Mouse (Mus musculus): ENCODE data around the gene Dpp10. TPM values are rescaled to one million over a fixed set of nuclear protein-coding genes. Genes with fewer than 3 reads are reported as not detected.

Dpp10 gene
- polyA plus RNA-seq, 1 experiment from 2014 or later = 0.11 TPM

DNA sequence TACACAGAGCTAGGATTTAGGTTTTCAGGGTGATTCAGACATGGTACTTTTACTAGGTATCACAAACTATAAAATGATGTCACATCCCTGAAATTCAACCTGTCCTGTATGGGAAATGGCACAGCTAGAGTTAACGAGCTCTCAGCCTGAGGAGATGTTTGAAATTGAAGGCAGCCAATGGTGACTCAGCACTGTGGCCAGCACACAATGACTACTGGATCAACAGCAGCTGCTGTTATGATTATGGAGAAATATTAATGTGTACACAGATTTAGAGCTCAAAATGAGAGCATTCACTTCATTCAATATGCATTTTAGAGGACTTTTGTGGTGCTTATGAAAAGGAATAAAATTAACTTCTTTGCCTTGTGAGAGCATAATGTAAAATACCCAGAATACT lies 66.8 kb downstream of the Dpp10 start:
- 66% methylated on average over 1 of the region's 1 CpGs for WGBS
- no peak for DNase-seq (ENCODE audit: low spot score)
- Histone ChIP-seq H3K27ac (replicated peaks) (no peak overlapping the region), H3K4me3 (no peak overlapping the region), H3K27me3 (replicated peaks; ENCODE audit: low read depth, poor library complexity, severe bottlenecking) (no peaks in the 10 kb centered on the region), H3K4me1 (no peaks in the 10 kb centered on the region), H3K36me3 (replicated peaks) (no peaks in the 10 kb centered on the region), H3K9me3 (no peaks in the 10 kb centered on the region)

DNA sequence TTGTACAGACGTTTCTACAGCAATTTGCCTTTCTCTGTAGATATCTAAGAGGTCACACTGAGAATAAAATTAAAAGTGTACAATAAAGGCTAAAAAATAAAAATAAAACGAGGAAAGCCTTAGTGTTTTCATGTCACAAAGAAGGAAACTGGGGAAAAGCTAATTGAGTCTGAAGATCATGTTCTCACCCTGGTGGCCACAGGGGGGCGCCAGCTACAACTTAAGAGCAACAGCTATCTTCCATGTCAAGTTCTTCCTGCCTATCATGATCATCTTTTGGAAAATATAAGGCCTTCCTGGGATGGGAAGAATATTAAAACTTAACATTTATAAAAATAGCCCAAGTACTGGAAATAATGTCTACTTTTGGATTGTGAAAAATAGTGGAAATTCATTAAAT lies 70.7 kb downstream of the Dpp10 start:
- Histone ChIP-seq H3K4me3 (no peak overlapping the region), H3K36me3 (replicated peaks) (no peaks in the 10 kb centered on the region), H3K4me1 (no peaks in the 10 kb centered on the region), H3K27me3 (replicated peaks; ENCODE audit: low read depth, poor library complexity, severe bottlenecking) (no peaks in the 10 kb centered on the region), H3K9me3 (no peaks in the 10 kb centered on the region), H3K27ac (replicated peaks) (no peak overlapping the region)
- WGBS = 28% methylated on average over 3 of the region's 3 CpGs
- DNase-seq (ENCODE audit: low spot score) = peak; percentile 37

DNA sequence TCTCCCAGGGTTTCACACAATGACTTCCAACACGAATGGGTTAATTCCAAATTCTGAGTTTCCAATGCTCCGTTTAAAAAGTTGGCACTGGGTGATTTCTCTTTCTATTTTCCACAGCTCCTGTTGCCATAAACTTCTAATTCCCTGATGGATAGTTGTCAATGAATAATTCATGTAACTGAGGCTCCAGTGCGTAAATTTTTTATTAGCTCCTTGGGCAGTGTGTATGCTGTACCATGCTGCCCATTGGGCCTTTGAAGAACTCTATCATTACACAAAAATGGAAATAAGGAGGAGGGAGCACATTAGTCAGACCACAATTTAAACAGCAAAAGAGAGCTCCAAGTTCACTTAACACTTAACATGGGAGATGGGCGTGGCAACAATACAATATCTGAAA lies 99.2 kb downstream of the Dpp10 start:
- no peak overlapping the region for H3K4me3 ChIP-seq
- no peak overlapping the region for H3K27ac ChIP-seq (replicated peaks)
- no peaks in the 10 kb centered on the region for H3K4me1 ChIP-seq
- H3K27me3 ChIP-seq (replicated peaks; ENCODE audit: low read depth, poor library complexity, severe bottlenecking) = no peaks in the 10 kb centered on the region
- no peaks in the 10 kb centered on the region for H3K9me3 ChIP-seq
- no peak for DNase-seq (ENCODE audit: low spot score)
- WGBS = 81% methylated on average over 4 of the region's 4 CpGs
- no peaks in the 10 kb centered on the region for H3K36me3 ChIP-seq (replicated peaks)

DNA sequence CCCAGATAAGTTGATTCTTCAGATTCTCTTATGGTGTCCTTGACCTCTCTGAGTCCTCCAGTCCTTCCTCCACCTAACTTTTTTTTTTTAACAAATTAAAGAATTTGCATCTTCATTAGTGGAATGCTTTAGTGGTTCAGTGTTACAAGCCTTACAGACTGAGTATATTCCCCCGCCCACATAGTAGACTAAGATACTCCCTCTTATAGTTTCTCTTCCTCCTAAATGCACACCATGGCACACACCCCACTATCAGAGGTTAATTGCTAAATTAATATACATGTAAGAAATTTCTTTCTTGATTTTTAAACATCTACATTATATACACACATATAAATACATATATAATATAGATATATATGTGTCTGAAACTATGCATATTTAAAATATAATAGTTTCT lies 104.5 kb downstream of the Dpp10 start:
- H3K27me3 ChIP-seq (replicated peaks; ENCODE audit: low read depth, poor library complexity, severe bottlenecking) = no peaks in the 10 kb centered on the region
- no peak overlapping the region for H3K27ac ChIP-seq (replicated peaks)
- H3K4me3 ChIP-seq = no peak overlapping the region
- no peaks in the 10 kb centered on the region for H3K4me1 ChIP-seq
- no peak for DNase-seq (ENCODE audit: low spot score)
- H3K36me3 ChIP-seq (replicated peaks) = no peaks in the 10 kb centered on the region
- WGBS = 92% methylated on average over 1 of the region's 1 CpGs
- no peaks in the 10 kb centered on the region for H3K9me3 ChIP-seq

DNA sequence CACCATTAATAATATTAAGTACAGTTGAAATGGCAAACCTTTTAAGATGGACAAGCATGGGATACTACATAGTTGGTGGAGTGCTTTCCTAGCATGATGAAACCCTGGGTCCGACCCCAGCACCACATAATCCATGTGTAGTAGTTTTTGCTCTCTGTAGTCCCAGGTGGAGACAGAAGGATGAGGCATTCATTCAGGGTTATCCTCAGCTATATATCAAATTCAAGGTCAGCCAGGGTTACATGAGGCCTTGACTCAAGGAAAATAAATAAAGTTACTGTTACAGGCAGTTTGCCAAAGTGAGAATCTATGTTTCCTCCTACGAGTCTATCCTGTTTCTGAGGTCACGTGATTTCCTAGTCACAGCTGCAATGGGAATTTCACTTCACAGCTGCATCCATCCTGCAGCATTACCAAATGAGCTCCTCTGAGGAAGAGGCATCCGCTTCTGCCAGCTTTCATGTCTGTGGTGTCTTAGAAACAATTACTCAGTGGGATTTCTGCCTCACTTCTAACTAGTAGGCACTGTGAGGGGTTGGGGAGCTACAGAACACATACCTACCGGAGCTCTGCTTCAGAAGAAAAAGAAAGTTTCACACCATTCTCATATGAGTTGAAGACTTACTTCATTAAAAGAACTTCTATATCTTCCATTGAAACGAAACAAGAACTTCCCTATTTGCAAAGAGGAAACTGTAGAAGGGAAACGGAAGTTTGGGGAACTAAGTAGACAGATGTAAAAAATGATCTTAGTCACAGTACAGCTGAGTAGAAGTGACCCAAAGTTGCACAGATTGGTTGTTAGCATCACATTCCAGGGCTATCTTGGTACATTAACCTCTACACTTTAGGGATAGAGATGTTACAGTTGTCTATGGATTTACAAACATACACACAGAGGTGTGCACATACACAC lies 111.3 kb downstream of the Dpp10 start:
- no peak for DNase-seq (ENCODE audit: low spot score)
- Histone ChIP-seq H3K9me3 (no peaks in the 10 kb centered on the region), H3K27ac (replicated peaks) (no peak overlapping the region), H3K4me1 (no peaks in the 10 kb centered on the region), H3K36me3 (replicated peaks) (no peaks in the 10 kb centered on the region), H3K4me3 (no peak overlapping the region), H3K27me3 (replicated peaks; ENCODE audit: low read depth, poor library complexity, severe bottlenecking) (no peaks in the 10 kb centered on the region)
- 78% methylated on average over 7 of the region's 7 CpGs for WGBS

DNA sequence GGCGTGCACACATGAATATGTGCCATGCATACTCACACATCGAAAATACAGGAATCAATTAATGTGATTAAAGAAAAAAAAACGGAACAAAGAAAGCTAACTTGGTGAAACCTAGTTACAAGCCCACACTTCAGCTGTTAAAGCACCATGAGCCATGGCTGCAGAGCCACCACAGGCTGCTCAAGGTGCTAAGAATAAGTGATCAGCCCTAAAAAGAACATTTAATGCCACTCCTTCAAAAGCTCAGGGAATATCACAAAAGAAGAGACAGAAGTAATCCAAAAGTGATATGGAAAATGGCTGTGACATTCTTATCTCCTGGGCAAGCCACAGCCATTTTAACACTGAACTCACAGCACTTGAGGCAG lies 117.4 kb downstream of the Dpp10 start:
- no peaks in the 10 kb centered on the region for H3K4me1 ChIP-seq
- H3K27me3 ChIP-seq (replicated peaks; ENCODE audit: low read depth, poor library complexity, severe bottlenecking) = no peaks in the 10 kb centered on the region
- H3K27ac ChIP-seq (replicated peaks) = no peak overlapping the region
- H3K36me3 ChIP-seq (replicated peaks) = no peaks in the 10 kb centered on the region
- no peaks in the 10 kb centered on the region for H3K9me3 ChIP-seq
- no peak overlapping the region for H3K4me3 ChIP-seq
- no peak for DNase-seq (ENCODE audit: low spot score)
- 79% methylated on average over 3 of the region's 3 CpGs for WGBS

DNA sequence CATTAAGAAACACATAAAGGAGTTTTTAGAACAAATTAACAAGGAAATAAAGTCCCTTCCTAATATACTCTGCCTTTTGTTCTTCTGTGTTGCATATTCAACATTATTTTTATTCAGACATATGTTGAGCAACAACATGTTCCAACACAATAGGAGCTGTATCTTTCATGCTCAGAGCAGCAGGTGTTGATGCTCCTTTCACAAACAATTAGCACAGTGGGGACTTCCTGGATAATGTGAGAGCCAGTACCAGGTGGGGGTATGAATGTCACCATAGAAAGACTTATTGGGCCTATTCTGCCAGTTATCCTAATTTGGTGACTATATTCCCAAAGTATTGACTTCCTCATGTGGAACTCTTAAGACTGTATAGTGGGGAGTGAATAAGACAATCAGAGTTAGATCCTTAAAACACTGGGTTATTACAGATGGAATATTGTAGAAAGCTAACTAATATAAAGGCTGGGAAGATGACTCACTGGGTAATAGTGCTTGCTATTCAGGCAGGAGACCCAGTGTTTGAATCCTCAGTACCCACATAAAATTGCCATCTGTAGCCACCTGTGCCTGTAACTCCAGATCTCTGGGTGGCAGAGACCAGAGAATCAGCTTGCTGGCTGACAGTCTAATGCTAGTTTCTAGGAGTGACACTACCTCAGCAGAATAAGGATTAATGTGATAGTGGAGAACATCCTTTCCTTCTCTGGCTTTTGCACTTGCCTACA lies 117.9 kb downstream of the Dpp10 start:
- no peak for DNase-seq (ENCODE audit: low spot score)
- no peaks in the 10 kb centered on the region for H3K9me3 ChIP-seq
- H3K36me3 ChIP-seq (replicated peaks) = no peaks in the 10 kb centered on the region
- no peaks in the 10 kb centered on the region for H3K27me3 ChIP-seq (replicated peaks; ENCODE audit: low read depth, poor library complexity, severe bottlenecking)
- H3K4me3 ChIP-seq = no peak overlapping the region
- H3K27ac ChIP-seq (replicated peaks) = no peak overlapping the region
- no peaks in the 10 kb centered on the region for H3K4me1 ChIP-seq

DNA sequence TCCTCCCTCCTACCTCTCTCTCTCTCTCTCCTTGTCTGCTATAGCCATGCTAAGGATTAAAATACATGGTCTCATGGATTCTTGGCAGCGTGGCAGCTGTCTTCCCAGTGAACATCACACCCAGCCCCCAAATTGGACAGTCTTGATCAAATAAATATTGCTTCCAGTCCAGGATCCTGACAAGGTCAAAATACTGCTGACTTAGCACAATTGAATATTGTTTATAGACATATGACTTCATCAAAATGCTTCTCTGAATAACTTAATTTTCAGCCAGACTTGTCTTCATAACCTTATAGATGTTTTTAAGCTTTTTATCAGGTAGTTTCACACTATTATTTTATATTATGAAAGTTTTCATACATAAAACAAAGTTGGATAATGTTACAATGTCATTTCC lies 120.5 kb downstream of the Dpp10 start:
- Histone ChIP-seq H3K27ac (replicated peaks) (no peak overlapping the region), H3K4me1 (no peaks in the 10 kb centered on the region), H3K9me3 (no peaks in the 10 kb centered on the region), H3K36me3 (replicated peaks) (no peaks in the 10 kb centered on the region), H3K27me3 (replicated peaks; ENCODE audit: low read depth, poor library complexity, severe bottlenecking) (no peaks in the 10 kb centered on the region), H3K4me3 (no peak overlapping the region)
- WGBS = 91% methylated on average over 1 of the region's 1 CpGs
- DNase-seq (ENCODE audit: low spot score) = no peak

DNA sequence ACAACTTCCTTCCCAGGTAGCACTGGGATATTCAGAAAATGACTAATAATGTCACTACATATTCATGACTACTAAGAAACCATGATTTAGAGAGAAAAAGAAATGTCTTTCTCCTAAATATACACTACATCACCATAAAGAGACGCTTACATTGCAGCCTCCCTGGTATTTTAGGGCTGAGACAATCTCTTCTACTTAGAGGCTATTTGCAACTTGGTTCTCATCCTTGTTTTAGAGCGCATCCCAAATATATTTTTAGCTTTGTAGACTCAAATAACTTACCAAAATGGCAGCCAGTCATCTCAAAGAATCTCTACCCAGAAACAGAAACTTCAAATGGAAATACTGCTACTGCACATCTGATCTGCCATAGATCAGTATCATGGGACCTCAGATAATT lies 121.5 kb downstream of the Dpp10 start:
- Histone ChIP-seq H3K27me3 (replicated peaks; ENCODE audit: low read depth, poor library complexity, severe bottlenecking) (no peaks in the 10 kb centered on the region), H3K36me3 (replicated peaks) (no peaks in the 10 kb centered on the region), H3K27ac (replicated peaks) (no peak overlapping the region), H3K9me3 (no peaks in the 10 kb centered on the region), H3K4me1 (no peaks in the 10 kb centered on the region), H3K4me3 (no peak overlapping the region)
- 86% methylated on average over 2 of the region's 2 CpGs for WGBS
- DNase-seq (ENCODE audit: low spot score) = no peak

DNA sequence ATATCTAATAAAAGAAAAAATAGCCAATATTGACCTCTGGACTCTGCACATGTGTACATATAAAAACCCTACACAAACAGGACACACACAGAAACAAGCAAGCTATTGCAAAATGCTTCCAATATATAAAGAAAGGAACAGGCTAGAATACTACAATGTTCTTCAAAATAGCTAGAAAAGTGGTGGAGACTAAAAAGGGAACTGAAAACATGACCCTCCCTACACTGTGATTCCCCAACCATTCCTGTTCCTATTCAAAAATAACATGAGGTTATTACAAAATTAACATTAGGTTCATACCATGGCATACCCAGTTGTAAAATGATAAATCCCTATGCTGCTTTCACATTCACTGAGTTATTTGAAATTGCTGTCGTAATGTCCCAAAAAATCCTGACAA lies 125.8 kb downstream of the Dpp10 start:
- Histone ChIP-seq H3K4me3 (no peak overlapping the region), H3K36me3 (replicated peaks) (no peaks in the 10 kb centered on the region), H3K9me3 (no peaks in the 10 kb centered on the region), H3K27ac (replicated peaks) (no peak overlapping the region), H3K27me3 (replicated peaks; ENCODE audit: low read depth, poor library complexity, severe bottlenecking) (no peaks in the 10 kb centered on the region), H3K4me1 (no peaks in the 10 kb centered on the region)
- DNase-seq (ENCODE audit: low spot score) = no peak
- 91% methylated on average over 1 of the region's 1 CpGs for WGBS

DNA sequence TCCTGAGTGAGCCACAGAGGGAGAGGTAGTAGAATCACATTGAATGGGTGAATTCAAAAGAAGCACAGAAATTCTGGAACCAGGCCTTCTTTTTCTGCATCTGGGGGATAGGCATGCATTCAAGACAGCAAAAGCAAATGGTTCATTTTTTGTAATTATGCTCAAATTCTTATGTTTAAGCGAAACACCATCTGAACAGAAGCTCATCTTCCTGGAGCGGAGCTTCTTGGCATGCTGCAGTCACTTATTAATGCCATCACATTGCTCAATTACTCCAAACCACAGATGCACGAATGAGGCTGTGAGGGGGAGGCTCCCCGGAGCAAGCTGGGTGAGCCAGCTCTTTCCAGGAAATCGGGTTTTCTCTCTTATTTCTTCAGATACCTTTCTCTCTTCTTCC lies 142.7 kb downstream of the Dpp10 start:
- no peak for DNase-seq (ENCODE audit: low spot score)
- Histone ChIP-seq H3K9me3 (no peaks in the 10 kb centered on the region), H3K36me3 (replicated peaks) (no peaks in the 10 kb centered on the region), H3K4me1 (no peaks in the 10 kb centered on the region), H3K4me3 (no peak overlapping the region), H3K27ac (replicated peaks) (no peak overlapping the region), H3K27me3 (replicated peaks; ENCODE audit: low read depth, poor library complexity, severe bottlenecking) (no peaks in the 10 kb centered on the region)
- WGBS = 84% methylated on average over 5 of the region's 5 CpGs

DNA sequence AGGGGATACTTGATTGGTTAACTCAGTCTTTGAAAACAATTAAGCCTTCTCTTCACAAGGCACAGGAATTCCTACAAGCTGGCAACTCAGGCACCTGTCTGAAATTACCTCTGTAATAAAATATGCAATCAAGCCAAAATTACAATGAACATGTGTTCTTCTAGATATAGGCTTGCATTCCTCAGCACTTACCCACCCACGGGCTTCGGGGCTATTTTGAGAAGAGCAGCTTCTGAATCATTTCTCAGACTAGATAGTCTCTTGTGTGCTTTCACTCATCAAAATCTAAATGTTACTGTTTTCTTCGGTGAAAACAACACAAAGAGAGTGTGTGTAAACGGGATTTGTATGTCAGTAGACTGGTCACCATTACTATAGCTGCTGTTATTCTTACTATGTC lies 144.1 kb downstream of the Dpp10 start:
- no peak for DNase-seq (ENCODE audit: low spot score)
- Histone ChIP-seq H3K9me3 (no peaks in the 10 kb centered on the region), H3K4me1 (no peaks in the 10 kb centered on the region), H3K4me3 (no peak overlapping the region), H3K36me3 (replicated peaks) (no peaks in the 10 kb centered on the region), H3K27me3 (replicated peaks; ENCODE audit: low read depth, poor library complexity, severe bottlenecking) (no peaks in the 10 kb centered on the region), H3K27ac (replicated peaks) (no peak overlapping the region)
- 81% methylated on average over 4 of the region's 4 CpGs for WGBS

DNA sequence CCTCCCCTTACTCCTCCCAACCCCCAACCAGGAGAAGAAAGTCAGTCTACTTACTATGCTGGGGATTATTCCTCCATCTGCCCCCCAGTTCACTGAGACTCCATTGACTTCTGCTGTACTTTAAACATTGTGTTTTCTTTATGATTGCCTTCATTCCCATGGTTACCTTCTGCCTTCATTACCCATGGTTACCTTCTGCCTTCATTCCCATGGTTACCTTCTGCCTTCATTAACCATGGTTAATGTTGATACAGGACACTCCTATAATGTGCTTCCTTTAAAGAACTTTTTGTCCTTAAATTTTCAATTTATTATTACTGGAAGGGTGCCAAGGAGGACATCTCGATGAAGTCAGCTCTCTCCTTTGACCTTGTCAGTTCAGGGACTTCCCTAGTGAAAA lies 158.1 kb downstream of the Dpp10 start:
- H3K27ac ChIP-seq (replicated peaks) = no peak overlapping the region
- 80% methylated on average over 1 of the region's 1 CpGs for WGBS
- H3K4me1 ChIP-seq = no peaks in the 10 kb centered on the region
- no peak for DNase-seq (ENCODE audit: low spot score)
- H3K4me3 ChIP-seq = no peak overlapping the region
- no peaks in the 10 kb centered on the region for H3K27me3 ChIP-seq (replicated peaks; ENCODE audit: low read depth, poor library complexity, severe bottlenecking)
- no peaks in the 10 kb centered on the region for H3K9me3 ChIP-seq
- no peaks in the 10 kb centered on the region for H3K36me3 ChIP-seq (replicated peaks)
